Mouse (Mus musculus): Measurements from ENCODE around the gene St6galnac3. TPM values are rescaled to one million over a fixed set of nuclear protein-coding genes. Genes with fewer than 3 reads are reported as not detected.
"Not testable (repeated sequence)": the region's sequence is repeated elsewhere in the genome, so short reads cannot be mapped to it uniquely, and the experiment has no call there.

St6galnac3 gene
- polyA plus RNA-seq, 1 experiment from 2014 or later, result 25.6 TPM

DNA sequence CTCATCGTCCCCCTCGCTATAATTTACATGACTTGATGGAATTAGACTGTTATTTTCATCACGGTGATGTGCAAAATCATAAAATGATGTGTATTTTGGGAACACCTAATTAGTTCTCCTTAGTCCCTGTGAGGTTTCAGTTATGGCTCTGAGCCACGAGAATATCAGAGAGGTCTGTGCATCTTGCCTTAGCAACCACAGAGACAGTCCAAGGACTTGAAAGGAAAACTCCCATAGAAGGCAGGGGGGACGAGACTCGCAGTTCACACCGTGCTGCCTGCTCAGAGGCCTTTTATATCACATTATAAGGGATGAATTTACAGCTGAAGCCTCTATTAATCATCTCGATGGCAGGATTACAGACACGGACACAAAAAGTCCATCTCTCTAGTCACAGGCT, 327.2 kb downstream of the St6galnac3 start:
- Histone ChIP-seq H3K4me1 (ENCODE audit: control insufficient read depth, insufficient read depth, low read length) (no peaks in the 10 kb centered on the region), H3K4me2 (ENCODE audit: low read depth, low read length) (no peak overlapping the region), H3K9ac (replicated peaks; ENCODE audit: low read depth, low read length) (no peak overlapping the region), H3K27ac (ENCODE audit: low read depth, low read length) (no peak overlapping the region), H3K27me3 (ENCODE audit: control insufficient read depth, insufficient read depth, low read length) (no peaks in the 10 kb centered on the region), H3K9me3 (ENCODE audit: control insufficient read depth, low read length) (no peaks in the 10 kb centered on the region), H3K36me3 (ENCODE audit: control insufficient read depth, insufficient read depth, low read length) (no peaks in the 10 kb centered on the region), H3K4me3 (ENCODE audit: low read depth, low read length) (no peak overlapping the region)
- ATAC-seq (ENCODE audit: low read depth), result no peak
- WGBS, result 41% methylated on average over 9 of the region's 9 CpGs

GRCm38 (mm10) chr3:153396375-153397068, 328.5 kb downstream of the St6galnac3 start:
- H3K4me1 ChIP-seq (ENCODE audit: control insufficient read depth, insufficient read depth, low read length), result no peaks in the 10 kb centered on the region
- 75% methylated on average over 12 of the region's 12 CpGs for WGBS
- no peak overlapping the region for H3K27ac ChIP-seq (ENCODE audit: low read depth, low read length)
- H3K36me3 ChIP-seq (ENCODE audit: control insufficient read depth, insufficient read depth, low read length), result no peaks in the 10 kb centered on the region
- no peaks in the 10 kb centered on the region for H3K9me3 ChIP-seq (ENCODE audit: control insufficient read depth, low read length)
- H3K27me3 ChIP-seq (ENCODE audit: control insufficient read depth, insufficient read depth, low read length), result no peaks in the 10 kb centered on the region
- H3K4me3 ChIP-seq (ENCODE audit: low read depth, low read length), result no peak overlapping the region
- no peak for ATAC-seq (ENCODE audit: low read depth)
- H3K4me2 ChIP-seq (ENCODE audit: low read depth, low read length), result no peak overlapping the region
- H3K9ac ChIP-seq (replicated peaks; ENCODE audit: low read depth, low read length), result no peak overlapping the region

GRCm38 (mm10) chr3:153395351-153395750, 329.6 kb downstream of the St6galnac3 start:
- Histone ChIP-seq H3K9ac (replicated peaks; ENCODE audit: low read depth, low read length) (no peak overlapping the region), H3K36me3 (ENCODE audit: control insufficient read depth, insufficient read depth, low read length) (no peaks in the 10 kb centered on the region), H3K4me2 (ENCODE audit: low read depth, low read length) (no peak overlapping the region), H3K27me3 (ENCODE audit: control insufficient read depth, insufficient read depth, low read length) (no peaks in the 10 kb centered on the region), H3K4me3 (ENCODE audit: low read depth, low read length) (no peak overlapping the region), H3K4me1 (ENCODE audit: control insufficient read depth, insufficient read depth, low read length) (no peaks in the 10 kb centered on the region), H3K9me3 (ENCODE audit: control insufficient read depth, low read length) (no peaks in the 10 kb centered on the region), H3K27ac (ENCODE audit: low read depth, low read length) (no peak overlapping the region)
- ATAC-seq (ENCODE audit: low read depth), result no peak
- 93% methylated on average over 5 of the region's 5 CpGs for WGBS

GRCm38 (mm10) chr3:153394751-153395150, 330.2 kb downstream of the St6galnac3 start:
- Histone ChIP-seq H3K4me2 (ENCODE audit: low read depth, low read length) (no peak overlapping the region), H3K9ac (replicated peaks; ENCODE audit: low read depth, low read length) (no peak overlapping the region), H3K9me3 (ENCODE audit: control insufficient read depth, low read length) (no peaks in the 10 kb centered on the region), H3K27ac (ENCODE audit: low read depth, low read length) (no peak overlapping the region), H3K36me3 (ENCODE audit: control insufficient read depth, insufficient read depth, low read length) (no peaks in the 10 kb centered on the region), H3K4me3 (ENCODE audit: low read depth, low read length) (no peak overlapping the region), H3K27me3 (ENCODE audit: control insufficient read depth, insufficient read depth, low read length) (no peaks in the 10 kb centered on the region), H3K4me1 (ENCODE audit: control insufficient read depth, insufficient read depth, low read length) (no peaks in the 10 kb centered on the region)
- no peak for ATAC-seq (ENCODE audit: low read depth)
- WGBS, result 97% methylated on average over 4 of the region's 4 CpGs

DNA sequence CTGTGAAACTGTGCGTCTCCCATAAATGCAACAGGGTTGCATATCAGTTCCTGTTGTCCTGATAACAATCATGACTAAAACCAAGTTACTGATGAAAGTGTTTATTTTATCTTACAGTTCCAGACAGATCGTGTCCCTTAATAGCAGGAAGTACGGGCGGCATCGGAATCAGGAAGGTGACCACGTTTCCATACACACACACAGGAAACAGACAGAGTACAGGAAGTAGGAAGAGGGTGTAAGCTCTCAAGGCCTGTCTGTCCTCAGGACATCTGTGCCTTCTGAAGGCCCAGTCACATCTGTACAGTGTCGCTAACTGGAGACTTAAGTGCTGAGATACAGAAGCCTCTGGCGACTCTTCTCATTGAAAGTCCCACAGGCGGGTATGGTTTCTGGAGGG, 330.8 kb downstream of the St6galnac3 start:
- H3K36me3 ChIP-seq (ENCODE audit: control insufficient read depth, insufficient read depth, low read length), result no peaks in the 10 kb centered on the region
- H3K4me2 ChIP-seq (ENCODE audit: low read depth, low read length), result no peak overlapping the region
- H3K4me3 ChIP-seq (ENCODE audit: low read depth, low read length), result no peak overlapping the region
- no peaks in the 10 kb centered on the region for H3K27me3 ChIP-seq (ENCODE audit: control insufficient read depth, insufficient read depth, low read length)
- no peaks in the 10 kb centered on the region for H3K9me3 ChIP-seq (ENCODE audit: control insufficient read depth, low read length)
- ATAC-seq (ENCODE audit: low read depth), result no peak
- no peak overlapping the region for H3K27ac ChIP-seq (ENCODE audit: low read depth, low read length)
- H3K9ac ChIP-seq (replicated peaks; ENCODE audit: low read depth, low read length), result no peak overlapping the region
- H3K4me1 ChIP-seq (ENCODE audit: control insufficient read depth, insufficient read depth, low read length), result no peaks in the 10 kb centered on the region
- 93% methylated on average over 9 of the region's 9 CpGs for WGBS

- not testable (repeated sequence) for H3K27me3 ChIP-seq (ENCODE audit: control insufficient read depth, insufficient read depth, low read length); H3K27ac ChIP-seq (ENCODE audit: low read depth, low read length); H3K4me3 ChIP-seq (ENCODE audit: low read depth, low read length); H3K4me2 ChIP-seq (ENCODE audit: low read depth, low read length); H3K9me3 ChIP-seq (ENCODE audit: control insufficient read depth, low read length); H3K9ac ChIP-seq (replicated peaks; ENCODE audit: low read depth, low read length); H3K36me3 ChIP-seq (ENCODE audit: control insufficient read depth, insufficient read depth, low read length); H3K4me1 ChIP-seq (ENCODE audit: control insufficient read depth, insufficient read depth, low read length); ATAC-seq (ENCODE audit: low read depth)
- WGBS, result 33% methylated on average over 1 of the region's 1 CpGs
Observed at GRCm38 (mm10) chr3:153391451-153391850, 333.5 kb downstream of the St6galnac3 start.

- WGBS, result 78% methylated on average over 5 of the region's 5 CpGs
Observed at GRCm38 (mm10) chr3:153384651-153385050, 340.3 kb downstream of the St6galnac3 start.

DNA sequence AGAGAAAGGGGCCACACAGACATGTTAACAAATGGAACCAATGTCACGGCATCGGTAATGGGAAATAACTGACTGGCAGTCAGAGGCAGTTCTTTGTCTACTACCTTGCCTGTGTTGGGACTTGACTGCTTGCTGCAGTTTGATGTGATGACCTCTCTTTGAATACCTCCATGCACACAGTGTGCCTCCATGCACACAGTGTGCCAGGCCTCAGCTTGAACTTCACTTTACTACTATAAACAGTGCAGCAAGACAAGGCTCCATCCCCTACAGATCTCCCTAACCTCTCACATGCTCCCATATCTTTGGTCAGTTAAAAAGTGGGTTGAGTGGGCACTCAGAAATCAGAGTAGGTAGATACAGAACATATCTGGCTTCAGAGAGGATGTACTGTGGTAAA, 341.3 kb downstream of the St6galnac3 start:
- WGBS, result 94% methylated on average over 2 of the region's 2 CpGs
- Histone ChIP-seq H3K36me3 (ENCODE audit: control insufficient read depth, insufficient read depth, low read length) (no peaks in the 10 kb centered on the region), H3K27ac (ENCODE audit: low read depth, low read length) (no peak overlapping the region), H3K4me3 (ENCODE audit: low read depth, low read length) (no peak overlapping the region), H3K4me2 (ENCODE audit: low read depth, low read length) (no peak overlapping the region), H3K27me3 (ENCODE audit: control insufficient read depth, insufficient read depth, low read length) (no peaks in the 10 kb centered on the region), H3K9ac (replicated peaks; ENCODE audit: low read depth, low read length) (no peak overlapping the region), H3K9me3 (ENCODE audit: control insufficient read depth, low read length) (no peaks in the 10 kb centered on the region), H3K4me1 (ENCODE audit: control insufficient read depth, insufficient read depth, low read length) (no peaks in the 10 kb centered on the region)
- no peak for ATAC-seq (ENCODE audit: low read depth)

More at GRCm38 (mm10) chr3:153384651-153385050, 340.3 kb downstream of the St6galnac3 start:
- not testable (repeated sequence) for H3K9me3 ChIP-seq (ENCODE audit: control insufficient read depth, low read length); ATAC-seq (ENCODE audit: low read depth); H3K4me1 ChIP-seq (ENCODE audit: control insufficient read depth, insufficient read depth, low read length); H3K9ac ChIP-seq (replicated peaks; ENCODE audit: low read depth, low read length); H3K27ac ChIP-seq (ENCODE audit: low read depth, low read length); H3K4me2 ChIP-seq (ENCODE audit: low read depth, low read length); H3K4me3 ChIP-seq (ENCODE audit: low read depth, low read length); H3K36me3 ChIP-seq (ENCODE audit: control insufficient read depth, insufficient read depth, low read length); H3K27me3 ChIP-seq (ENCODE audit: control insufficient read depth, insufficient read depth, low read length)

DNA sequence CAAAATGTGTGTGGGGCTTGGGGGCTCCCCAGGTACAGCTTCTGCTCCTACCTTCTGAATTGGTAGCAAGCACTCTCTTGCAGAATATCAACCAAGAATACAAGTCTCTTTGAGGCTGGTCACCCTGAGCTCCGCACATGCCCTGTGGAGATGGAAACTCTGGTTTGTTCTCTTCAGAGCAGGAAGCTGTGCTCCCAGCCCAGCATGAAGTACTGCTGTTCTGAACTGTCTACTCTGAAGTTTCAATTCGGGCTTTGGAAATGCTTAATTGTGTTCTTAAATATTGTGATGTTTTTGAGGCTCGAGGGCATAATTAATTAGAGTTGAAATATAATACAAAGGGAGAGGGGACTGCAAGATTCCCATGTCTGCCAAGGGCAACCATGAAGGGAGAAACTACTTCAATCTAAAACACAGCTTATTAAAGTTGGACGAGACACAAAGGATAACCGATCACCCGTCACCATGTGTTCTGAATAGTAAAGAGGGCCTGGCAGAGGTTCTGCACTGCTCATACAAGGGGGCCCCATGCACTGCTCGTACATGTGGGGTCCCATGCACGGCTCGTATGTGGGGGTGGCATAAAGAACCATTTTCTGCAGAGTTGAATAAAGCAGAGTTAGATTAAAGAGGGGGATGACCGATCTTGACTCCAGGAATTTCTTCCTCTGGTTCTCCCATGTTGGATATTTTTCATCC, 359.8 kb downstream of the St6galnac3 start:
- WGBS, result 57% methylated on average over 10 of the region's 10 CpGs
- H3K27ac ChIP-seq (ENCODE audit: low read depth, low read length), result no peak overlapping the region

More for the DNA sequence above, 359.8 kb downstream of the St6galnac3 start:
- H3K27me3 ChIP-seq (ENCODE audit: control insufficient read depth, insufficient read depth, low read length), result no peaks in the 10 kb centered on the region
- ATAC-seq (ENCODE audit: low read depth), result no peak
- no peaks in the 10 kb centered on the region for H3K36me3 ChIP-seq (ENCODE audit: control insufficient read depth, insufficient read depth, low read length)
- no peaks in the 10 kb centered on the region for H3K9me3 ChIP-seq (ENCODE audit: control insufficient read depth, low read length)
- H3K9ac ChIP-seq (replicated peaks; ENCODE audit: low read depth, low read length), result no peak overlapping the region
- no peak overlapping the region for H3K4me2 ChIP-seq (ENCODE audit: low read depth, low read length)
- peaks cover 4% of the 10 kb centered on the region for H3K4me1 ChIP-seq (ENCODE audit: control insufficient read depth, insufficient read depth, low read length)
- no peak overlapping the region for H3K4me3 ChIP-seq (ENCODE audit: low read depth, low read length)

Data from neural tube, embryonic 14.5 days (tissue).